Mouse (Mus musculus): ENCODE measurements around the gene Nectin4.
"Not testable (repeated sequence)": the region's sequence is repeated elsewhere in the genome, so short reads cannot be mapped to it uniquely, and the experiment has no call there.

Gene Nectin4

GRCm38 (mm10) chr1:171369845-171370556 lies at the start of gene Nectin4:
Gene Nectin4, plus strand, starts transcription at chr1:171370099.
- DNase-seq (ENCODE audit: low spot score), result no peak

- DNase-seq (ENCODE audit: low spot score), result no peak
These were observed 49.7 kb upstream of the Nectin4 start for GRCm38 (mm10) chr1:171320151-171320550.

- no peak for DNase-seq (ENCODE audit: low spot score)
These were observed 48.5 kb upstream of the Nectin4 start for GRCm38 (mm10) chr1:171321415-171321814.

GRCm38 (mm10) chr1:171322012-171322411 lies 47.9 kb upstream of the Nectin4 start:
- no peak for DNase-seq (ENCODE audit: low spot score)

- no peak for DNase-seq (ENCODE audit: low spot score)
These were observed 44.3 kb upstream of the Nectin4 start for GRCm38 (mm10) chr1:171325571-171325970.

GRCm38 (mm10) chr1:171326588-171326987 lies 43.3 kb upstream of the Nectin4 start:
- not testable (repeated sequence) for DNase-seq (ENCODE audit: low spot score)

GRCm38 (mm10) chr1:171328244-171328643 lies 41.7 kb upstream of the Nectin4 start:
- DNase-seq (ENCODE audit: low spot score), result no peak

- peak; percentile 85 for DNase-seq (ENCODE audit: low spot score)
These were observed 41.0 kb upstream of the Nectin4 start, which contains the start of gene Dedd for GRCm38 (mm10) chr1:171328839-171329432. Gene Dedd, plus strand, starts transcription at chr1:171329145.

GRCm38 (mm10) chr1:171329433-171330215 lies 40.3 kb upstream of the Nectin4 start:
- DNase-seq (ENCODE audit: low spot score), result no peak

- DNase-seq (ENCODE audit: low spot score), result no peak
These were observed 39.7 kb upstream of the Nectin4 start for GRCm38 (mm10) chr1:171330216-171330560.

GRCm38 (mm10) chr1:171342262-171343207 lies 27.4 kb upstream of the Nectin4 start:
- no peak for DNase-seq (ENCODE audit: low spot score)

- DNase-seq (ENCODE audit: low spot score), result no peak
These were observed 25.8 kb upstream of the Nectin4 start for GRCm38 (mm10) chr1:171343922-171344677.

GRCm38 (mm10) chr1:171344715-171345114 lies 25.2 kb upstream of the Nectin4 start:
- no peak for DNase-seq (ENCODE audit: low spot score)

- DNase-seq (ENCODE audit: low spot score), result peak; percentile 84
These were observed 24.4 kb upstream of the Nectin4 start, which contains the start of the genes Nit1 and Pfdn2 for GRCm38 (mm10) chr1:171345225-171346094. Gene Nit1, minus strand, starts transcription at chr1:171345646. Gene Pfdn2, plus strand, starts transcription at chr1:171345670.

- DNase-seq (ENCODE audit: low spot score), result no peak
These were observed 23.8 kb upstream of the Nectin4 start for GRCm38 (mm10) chr1:171346095-171346450.

GRCm38 (mm10) chr1:171348665-171349064 lies 21.2 kb upstream of the Nectin4 start:
- DNase-seq (ENCODE audit: low spot score), result no peak

- DNase-seq (ENCODE audit: low spot score), result no peak
These were observed 20.7 kb upstream of the Nectin4 start for GRCm38 (mm10) chr1:171349210-171349609.

- DNase-seq (ENCODE audit: low spot score), result peak; percentile 50
These were observed 14.0 kb upstream of the Nectin4 start for GRCm38 (mm10) chr1:171355812-171356340.

- no peak for DNase-seq (ENCODE audit: low spot score)
These were observed 13.1 kb upstream of the Nectin4 start for GRCm38 (mm10) chr1:171356814-171357213.

GRCm38 (mm10) chr1:171358421-171358820 lies 11.5 kb upstream of the Nectin4 start:
- DNase-seq (ENCODE audit: low spot score), result no peak
